Mouse (Mus musculus) lung, postnatal 10 days (tissue): ENCODE measurements at regions not wholly inside any gene's neighbourhood (a gene's known extent, or its start where the extent isn't known, plus 50 kb on each side); places are given as distances from the start of the nearest gene placed in this dataset.
A peak's percentile ranks its signal among the peaks of the same experiment; 100 is the strongest.

ENCODE experiments used
- DNase-seq: peaks from one replicate; pipeline ENCODE4 v3.0.0; 2021

- DNase-seq, result peak; percentile 78
Observed at GRCm38 (mm10) chr7:71193131-71193530, 158.2 kb downstream of the Gm10295 start.

GRCm38 (mm10) chr7:71190161-71190711 is 161.0 kb downstream of the Gm10295 start:
- DNase-seq, result no peak

- no peak for DNase-seq
Observed at GRCm38 (mm10) chr7:71189757-71190156, 161.5 kb downstream of the Gm10295 start.

GRCm38 (mm10) chr7:71188119-71188518 is 163.2 kb downstream of the Gm10295 start:
- no peak for DNase-seq

GRCm38 (mm10) chr7:71174871-71175270 is 176.4 kb downstream of the Gm10295 start:
- no peak for DNase-seq

GRCm38 (mm10) chr7:71139068-71139467 is 212.2 kb downstream of the Gm10295 start:
- DNase-seq, result no peak

- DNase-seq, result no peak
Observed at GRCm38 (mm10) chr7:71129981-71130380, 221.3 kb downstream of the Gm10295 start.

- DNase-seq, result no peak
Observed at GRCm38 (mm10) chr7:71128928-71129327, 222.4 kb downstream of the Gm10295 start.

GRCm38 (mm10) chr7:71121453-71121852 is 229.8 kb downstream of the Gm10295 start:
- no peak for DNase-seq

- DNase-seq, result no peak
Observed at GRCm38 (mm10) chr7:71120975-71121374, 230.3 kb downstream of the Gm10295 start.

- no peak for DNase-seq
Observed at GRCm38 (mm10) chr7:71119987-71120386, 231.3 kb downstream of the Gm10295 start.

GRCm38 (mm10) chr7:71107101-71107500 is 244.2 kb downstream of the Gm10295 start:
- no peak for DNase-seq

GRCm38 (mm10) chr7:71100266-71100665 is 251.0 kb downstream of the Gm10295 start:
- DNase-seq, result no peak

- DNase-seq, result no peak
Observed at GRCm38 (mm10) chr7:71098276-71098675, 253.0 kb downstream of the Gm10295 start.

GRCm38 (mm10) chr7:71093301-71093939 is 257.9 kb downstream of the Gm10295 start:
- DNase-seq, result peak; percentile 35

GRCm38 (mm10) chr7:71092825-71093224 is 258.5 kb downstream of the Gm10295 start:
- DNase-seq, result no peak

GRCm38 (mm10) chr7:71092301-71092700 is 259.0 kb downstream of the Gm10295 start:
- peak; percentile 74 for DNase-seq

- DNase-seq, result no peak
Observed at GRCm38 (mm10) chr7:71064446-71065391, 286.6 kb downstream of the Gm10295 start.

GRCm38 (mm10) chr7:71050825-71051224 is 300.5 kb downstream of the Gm10295 start:
- DNase-seq, result no peak

GRCm38 (mm10) chr7:71047201-71047600 is 304.1 kb downstream of the Gm10295 start:
- DNase-seq, result no peak

GRCm38 (mm10) chr7:71046596-71046995 is 304.7 kb downstream of the Gm10295 start:
- DNase-seq, result no peak

- DNase-seq, result no peak
Observed at GRCm38 (mm10) chr7:71043789-71044188, 307.5 kb downstream of the Gm10295 start.

GRCm38 (mm10) chr7:71043128-71043527 is 308.2 kb downstream of the Gm10295 start:
- DNase-seq, result no peak

- DNase-seq, result no peak
Observed at GRCm38 (mm10) chr7:71041388-71041787, 309.9 kb downstream of the Gm10295 start.
